ENCODE assay signal across 16 mouse cellular contexts in genomic region chr1:186277981-186278634, GRCm38 (mm10).
DNase-seq lines count a peak whose midpoint lies in the region; ATAC-seq lines count a peak whose summit lies in the region.
"Had no signal": no experiment of that assay in that cellular context is flagged by ENCODE, and none has a peak within 500 bp of the region (broad histone marks: within the 10 kb centered on the region; RNA-seq: fewer than 3 reads in every experiment).

No protein-coding gene starts in this region.

- no peaks in the 10 kb centered on the region for H3K27me3 ChIP-seq in hindbrain, embryonic 12.5 days
- H3K27me3 ChIP-seq in hindbrain, embryonic 11.5 days (ENCODE audit: control insufficient read depth, insufficient read depth, low read length), result no peaks in the 10 kb centered on the region
- H3K27me3 ChIP-seq in midbrain, embryonic 14.5 days (ENCODE audit: control insufficient read depth, insufficient read depth, low read length), result no peaks in the 10 kb centered on the region
- no peaks in the 10 kb centered on the region for H3K27me3 ChIP-seq in midbrain, embryonic 11.5 days (ENCODE audit: control insufficient read depth, insufficient read depth, low read length)
- no peaks in the 10 kb centered on the region for H3K27me3 ChIP-seq in hindbrain, embryonic 14.5 days (ENCODE audit: control insufficient read depth, insufficient read depth, low read length)
- no peaks in the 10 kb centered on the region for H3K27me3 ChIP-seq in liver, embryonic 11.5 days (replicated peaks; ENCODE audit: control insufficient read depth, insufficient read depth, low read length)
- H3K27me3 ChIP-seq: embryonic facial prominence, embryonic 15.5 days; heart, embryonic 13.5 days; limb, embryonic 13.5 days; Patski had no signal

- peak overlapping the region; percentile 24; the same call in 1 of the 2 replicates for H3K4me2 ChIP-seq in hindbrain, embryonic 12.5 days (replicated peaks)
- H3K4me2 ChIP-seq in hindbrain, embryonic 11.5 days (replicated peaks; ENCODE audit: low read depth, low read length), result no peak overlapping the region
- H3K4me2 ChIP-seq in midbrain, embryonic 14.5 days (ENCODE audit: low read length), result peak overlapping the region; percentile 35
- H3K4me2 ChIP-seq in midbrain, embryonic 11.5 days, result no peak overlapping the region
- H3K4me2 ChIP-seq in hindbrain, embryonic 14.5 days (replicated peaks), result peak overlapping the region; percentile 41
- H3K4me2 ChIP-seq in liver, embryonic 11.5 days, result no peak overlapping the region
- H3K4me2 ChIP-seq: embryonic facial prominence, embryonic 15.5 days; heart, embryonic 13.5 days; limb, embryonic 13.5 days had no signal

- H3K9ac ChIP-seq in hindbrain, embryonic 12.5 days, result no peak overlapping the region
- H3K9ac ChIP-seq in hindbrain, embryonic 11.5 days (ENCODE audit: low read depth, low read length), result no peak overlapping the region
- H3K9ac ChIP-seq in midbrain, embryonic 14.5 days (replicated peaks; ENCODE audit: low read length), result no peak overlapping the region
- H3K9ac ChIP-seq in midbrain, embryonic 11.5 days (ENCODE audit: low read length), result no peak overlapping the region
- H3K9ac ChIP-seq in hindbrain, embryonic 14.5 days, result no peak overlapping the region; the same call in 1 of the 2 replicates
- H3K9ac ChIP-seq in liver, embryonic 11.5 days (ENCODE audit: low read depth, low read length), result no peak overlapping the region
- H3K9ac ChIP-seq: embryonic facial prominence, embryonic 15.5 days; heart, embryonic 13.5 days; limb, embryonic 13.5 days had no signal

- H3K4me1 ChIP-seq in hindbrain, embryonic 12.5 days, result peaks cover 3% of the 10 kb centered on the region
- H3K4me1 ChIP-seq in hindbrain, embryonic 11.5 days (replicated peaks; ENCODE audit: control insufficient read depth, insufficient read depth, low read length), result no peaks in the 10 kb centered on the region
- H3K4me1 ChIP-seq in midbrain, embryonic 14.5 days (ENCODE audit: control insufficient read depth, insufficient read depth, low read length), result peaks cover 8% of the 10 kb centered on the region; the same call in 1 of the 2 replicates
- H3K4me1 ChIP-seq in midbrain, embryonic 11.5 days (ENCODE audit: control insufficient read depth, insufficient read depth, low read length), result no peaks in the 10 kb centered on the region; the same call in 1 of the 2 replicates
- H3K4me1 ChIP-seq in hindbrain, embryonic 14.5 days (replicated peaks; ENCODE audit: control insufficient read depth, insufficient read depth, low read length), result no peaks in the 10 kb centered on the region
- no peaks in the 10 kb centered on the region for H3K4me1 ChIP-seq in liver, embryonic 11.5 days (replicated peaks; ENCODE audit: control insufficient read depth, insufficient read depth, low read length)
- H3K4me1 ChIP-seq: embryonic facial prominence, embryonic 15.5 days; heart, embryonic 13.5 days; limb, embryonic 13.5 days had no signal

- no peak overlapping the region for H3K4me3 ChIP-seq in hindbrain, embryonic 12.5 days
- no peak overlapping the region for H3K4me3 ChIP-seq in hindbrain, embryonic 11.5 days (ENCODE audit: low read depth, low read length)
- H3K4me3 ChIP-seq in midbrain, embryonic 14.5 days (replicated peaks; ENCODE audit: low read depth, low read length), result no peak overlapping the region
- no peak overlapping the region for H3K4me3 ChIP-seq in midbrain, embryonic 11.5 days (ENCODE audit: low read depth, low read length)
- peak overlapping the region; percentile 11 for H3K4me3 ChIP-seq in hindbrain, embryonic 14.5 days (replicated peaks; ENCODE audit: low read length)
- no peak overlapping the region for H3K4me3 ChIP-seq in liver, embryonic 11.5 days (ENCODE audit: low read depth, low read length)
- H3K4me3 ChIP-seq: embryonic facial prominence, embryonic 15.5 days; heart, embryonic 13.5 days; limb, embryonic 13.5 days; myocyte had no signal

- no peak for DNase-seq in hindbrain, embryonic 11.5 days (ENCODE audit: low spot score)
- peak; percentile 23 for DNase-seq in midbrain, embryonic 14.5 days
- no peak for DNase-seq in midbrain, embryonic 11.5 days (ENCODE audit: low spot score, missing footprints)
- DNase-seq in hindbrain, embryonic 14.5 days (ENCODE audit: low spot score), result peak; percentile 43
- peak; percentile 58 for DNase-seq in retina, embryonic 14.5 days (ENCODE audit: low spot score)
- DNase-seq in liver, embryonic 11.5 days (ENCODE audit: low spot score), result no peak
- no peak for DNase-seq in right cerebral cortex, adult 18-20 months
- DNase-seq: cerebellum, adult 11 months; gastrocnemius, postnatal 25 days; kidney, adult 9 months had no signal

- no peak overlapping the region for H3K27ac ChIP-seq in hindbrain, embryonic 12.5 days
- H3K27ac ChIP-seq in hindbrain, embryonic 11.5 days (ENCODE audit: low read depth, low read length), result no peak overlapping the region
- no peak overlapping the region for H3K27ac ChIP-seq in midbrain, embryonic 14.5 days (replicated peaks; ENCODE audit: low read depth, low read length)
- no peak overlapping the region for H3K27ac ChIP-seq in midbrain, embryonic 11.5 days (ENCODE audit: low read depth, low read length)
- 0 out of 2 replicates have a peak overlapping the region, but pooled peaks have one; percentile 10 for H3K27ac ChIP-seq in hindbrain, embryonic 14.5 days
- H3K27ac ChIP-seq in liver, embryonic 11.5 days (ENCODE audit: low read depth, low read length), result no peak overlapping the region
- H3K27ac ChIP-seq: embryonic facial prominence, embryonic 15.5 days; heart, embryonic 13.5 days; limb, embryonic 13.5 days had no signal

- WGBS in hindbrain, embryonic 12.5 days, result 52% methylated on average over 11 of the region's 11 CpGs
- WGBS in hindbrain, embryonic 11.5 days, result 61% methylated on average over 11 of the region's 11 CpGs
- 40% methylated on average over 11 of the region's 11 CpGs for WGBS in midbrain, embryonic 14.5 days
- WGBS in midbrain, embryonic 11.5 days, result 74% methylated on average over 11 of the region's 11 CpGs
- WGBS in hindbrain, embryonic 14.5 days, result 33% methylated on average over 11 of the region's 11 CpGs
- 83% methylated on average over 11 of the region's 11 CpGs for WGBS in liver, embryonic 11.5 days

- no peaks in the 10 kb centered on the region for H3K36me3 ChIP-seq in hindbrain, embryonic 12.5 days
- H3K36me3 ChIP-seq in hindbrain, embryonic 11.5 days (ENCODE audit: control insufficient read depth, insufficient read depth, low read length), result no peaks in the 10 kb centered on the region
- no peaks in the 10 kb centered on the region for H3K36me3 ChIP-seq in midbrain, embryonic 14.5 days (ENCODE audit: control insufficient read depth, insufficient read depth, low read length)
- no peaks in the 10 kb centered on the region for H3K36me3 ChIP-seq in midbrain, embryonic 11.5 days (ENCODE audit: control insufficient read depth, insufficient read depth, low read length)
- H3K36me3 ChIP-seq in hindbrain, embryonic 14.5 days (replicated peaks; ENCODE audit: control insufficient read depth, insufficient read depth), result no peaks in the 10 kb centered on the region
- H3K36me3 ChIP-seq in liver, embryonic 11.5 days (ENCODE audit: control insufficient read depth, insufficient read depth, low read length), result no peaks in the 10 kb centered on the region
- H3K36me3 ChIP-seq: embryonic facial prominence, embryonic 15.5 days; heart, embryonic 13.5 days; limb, embryonic 13.5 days had no signal

- H3K9me3 ChIP-seq in hindbrain, embryonic 12.5 days (replicated peaks), result no peaks in the 10 kb centered on the region
- H3K9me3 ChIP-seq in hindbrain, embryonic 11.5 days (ENCODE audit: control insufficient read depth, low read length), result no peaks in the 10 kb centered on the region
- H3K9me3 ChIP-seq in midbrain, embryonic 14.5 days (ENCODE audit: control insufficient read depth, low read length), result no peaks in the 10 kb centered on the region
- H3K9me3 ChIP-seq in midbrain, embryonic 11.5 days (ENCODE audit: control insufficient read depth, low read length), result no peaks in the 10 kb centered on the region
- H3K9me3 ChIP-seq in hindbrain, embryonic 14.5 days (ENCODE audit: control insufficient read depth, low read length), result no peaks in the 10 kb centered on the region
- H3K9me3 ChIP-seq in liver, embryonic 11.5 days (ENCODE audit: control insufficient read depth, low read length), result no peaks in the 10 kb centered on the region
- H3K9me3 ChIP-seq: embryonic facial prominence, embryonic 15.5 days; heart, embryonic 13.5 days; limb, embryonic 13.5 days had no signal

- no peak for ATAC-seq in hindbrain, embryonic 12.5 days (ENCODE audit: low FRiP score)
- ATAC-seq in hindbrain, embryonic 11.5 days (ENCODE audit: low FRiP score), result no peak
- no peak for ATAC-seq in midbrain, embryonic 14.5 days (ENCODE audit: low FRiP score, low TSS enrichment)
- no peak for ATAC-seq in midbrain, embryonic 11.5 days (ENCODE audit: low FRiP score)
- no peak for ATAC-seq in hindbrain, embryonic 14.5 days (ENCODE audit: low FRiP score)
- no peak for ATAC-seq in liver, embryonic 11.5 days (replicated peaks; ENCODE audit: low FRiP score)
- ATAC-seq: Patski had no signal

Comparison
In these comparisons a context has a peak if more than half of its experiments do, and no peak if none do; other contexts are left out.
1. H3K4me2 ChIP-seq: peak in hindbrain, embryonic 12.5 days (single experiment), midbrain, embryonic 14.5 days (single experiment) and hindbrain, embryonic 14.5 days (single experiment); none in hindbrain, embryonic 11.5 days (single experiment), midbrain, embryonic 11.5 days (single experiment) and liver, embryonic 11.5 days (single experiment).
2. DNase-seq: peak in midbrain, embryonic 14.5 days (single experiment), hindbrain, embryonic 14.5 days (single experiment) and retina, embryonic 14.5 days (single experiment); none in hindbrain, embryonic 11.5 days (single experiment), midbrain, embryonic 11.5 days (single experiment), liver, embryonic 11.5 days (single experiment) and right cerebral cortex, adult 18-20 months (single experiment).